Mouse (Mus musculus) lung, embryonic 15.5 days (tissue): ENCODE measurements around the gene Npb. TPM values are rescaled to one million over a fixed set of nuclear protein-coding genes. Genes with fewer than 3 reads are reported as not detected.

Source experiments
- ATAC-seq: fragments of 200-750 bp; cut with Nextera tagmentation; 2 replicates; pipeline ENCODE4 v1.8.0; 2017; ENCODE audit warnings: moderate number of reproducible peaks, borderline replicate concordance; ENCODE audit not compliant: low FRiP score, low TSS enrichment; ENCODE audit errors: extremely low read depth
- H3K27ac ChIP-seq: fragments of 300-500 bp; sonication (generic); 2 replicates; pipeline ENCODE4 v1.5.1; 2015; ENCODE audit warnings: moderate library complexity, mild to moderate bottlenecking, inconsistent platforms
- H3K27me3 ChIP-seq: fragments of 300-500 bp; sonication (generic); 2 replicates; pipeline ENCODE4 v1.6.1; 2015; ENCODE audit warnings: inconsistent platforms
- H3K36me3 ChIP-seq: fragments of 300-500 bp; sonication (generic); 2 replicates; pipeline ENCODE4 v1.6.1; 2015; ENCODE audit warnings: inconsistent platforms
- H3K4me1 ChIP-seq: fragments of 300-500 bp; sonication (generic); 2 replicates; pipeline ENCODE4 v1.6.1; 2015; ENCODE audit warnings: inconsistent platforms
- H3K4me2 ChIP-seq: fragments of 300-500 bp; sonication (generic); 2 replicates; pipeline ENCODE4 v1.6.1; 2015; ENCODE audit warnings: inconsistent platforms, mild to moderate bottlenecking, moderate library complexity
- H3K4me3 ChIP-seq: fragments of 300-500 bp; sonication (generic); 2 replicates; pipeline ENCODE4 v1.5.1; 2015; ENCODE audit warnings: mild to moderate bottlenecking, inconsistent platforms
- H3K9ac ChIP-seq: fragments of 300-500 bp; sonication (generic); 2 replicates; pipeline ENCODE4 v1.6.1; 2015; ENCODE audit warnings: inconsistent platforms
- H3K9me3 ChIP-seq: fragments of 300-500 bp; sonication (generic); 2 replicates; pipeline ENCODE4 v1.6.1; 2016; ENCODE audit warnings: inconsistent platforms
- WGBS: fragments of 180-500 bp; shearing (Covaris S2); methylation state at CpG from one replicate; pipeline ENCODE4 v1.1.7; 2015; 5-methylcytosine and 5-hydroxymethylcytosine counted together
- microRNA-seq: library from miRNA; unstranded; fragments of <30 nt; microRNA quantifications from one replicate; pipeline ENCODE4, GENCODE M21; 2016
- polyA plus RNA-seq: library from polyadenylated mRNA; unstranded; fragments of >200 nt; fragmentation: Nextera tagmentation; extraction: Ambion mirVana; gene quantifications from 2 replicates; pipeline ENCODE4 v1.2.1, GENCODE M21; 2015

Npb gene
- polyA plus RNA-seq, 1 experiment from 2014 or later, result 1.4 TPM

- Histone ChIP-seq H3K4me2 (peak within 1 kb of the TSS; percentile 96), H3K9me3 (no peaks in the 10 kb centered on the region), H3K36me3 (no peaks in the 10 kb centered on the region), H3K27ac (no peak within 1 kb of the TSS), H3K27me3 (peaks cover 24% of the 10 kb centered on the region), H3K4me3 (peak within 1 kb of the TSS; percentile 55), H3K9ac (peak within 1 kb of the TSS; percentile 54), H3K4me1 (peaks cover 24% of the 10 kb centered on the region)
- ATAC-seq, result peak; percentile 100
- WGBS, result under 1% methylated on average over 15 of the region's 15 CpGs
Measured at GRCm38 (mm10) chr11:120643601-120643987, 35.3 kb downstream of the Npb start, which contains the start of gene Pycr1. Gene Pycr1, minus strand, starts transcription at chr11:120643769.

GRCm38 (mm10) chr11:120647047-120647830, 39.0 kb downstream of the Npb start:
- ATAC-seq, result no peak
- WGBS, result 72% methylated on average over 35 of the region's 35 CpGs
- Histone ChIP-seq H3K4me3 (peak overlapping the region; percentile 19; the same call in 1 of the 2 replicates), H3K27me3 (peaks cover 35% of the 10 kb centered on the region), H3K9me3 (no peaks in the 10 kb centered on the region), H3K4me1 (peaks cover 22% of the 10 kb centered on the region), H3K27ac (no peak overlapping the region), H3K9ac (no peak overlapping the region; the same call in 1 of the 2 replicates), H3K36me3 (no peaks in the 10 kb centered on the region), H3K4me2 (peak overlapping the region; percentile 45)

- Histone ChIP-seq H3K27ac (no peak within 1 kb of the TSS), H3K9me3 (no peaks in the 10 kb centered on the region)
Measured at GRCm38 (mm10) chr11:120648001-120648476, 39.8 kb downstream of the Npb start, which contains the start of gene Myadml2. Gene Myadml2, minus strand, starts transcription at chr11:120648158.

GRCm38 (mm10) chr11:120651872-120652271, 43.6 kb downstream of the Npb start:
- WGBS, result 64% methylated on average over 3 of the region's 3 CpGs
- H3K9ac ChIP-seq, result no peak overlapping the region

More at GRCm38 (mm10) chr11:120648001-120648476, 39.8 kb downstream of the Npb start, which contains the start of gene Myadml2:
- WGBS, result 4% methylated on average over 13 of the region's 13 CpGs
- peak within 1 kb of the TSS; percentile 19 for H3K4me3 ChIP-seq
- H3K27me3 ChIP-seq, result peaks cover 29% of the 10 kb centered on the region
- no peak within 1 kb of the TSS; the same call in 1 of the 2 replicates for H3K9ac ChIP-seq
- peak within 1 kb of the TSS; percentile 45 for H3K4me2 ChIP-seq
- H3K36me3 ChIP-seq, result no peaks in the 10 kb centered on the region
- peaks cover 14% of the 10 kb centered on the region for H3K4me1 ChIP-seq
- ATAC-seq, result no peak

GRCm38 (mm10) chr11:120654741-120655140, 46.5 kb downstream of the Npb start:
- no peak for ATAC-seq
- H3K4me2 ChIP-seq, result no peak overlapping the region
- H3K4me1 ChIP-seq, result peaks cover 3% of the 10 kb centered on the region
- no peak overlapping the region for H3K27ac ChIP-seq
- H3K4me3 ChIP-seq, result no peak overlapping the region
- WGBS, result 72% methylated on average over 3 of the region's 3 CpGs
- no peaks in the 10 kb centered on the region for H3K36me3 ChIP-seq
- H3K9me3 ChIP-seq, result no peaks in the 10 kb centered on the region
- H3K27me3 ChIP-seq, result peaks cover 48% of the 10 kb centered on the region
- no peak overlapping the region for H3K9ac ChIP-seq

More at GRCm38 (mm10) chr11:120651872-120652271, 43.6 kb downstream of the Npb start:
- Histone ChIP-seq H3K27me3 (peaks cover 38% of the 10 kb centered on the region), H3K27ac (no peak overlapping the region), H3K36me3 (no peaks in the 10 kb centered on the region), H3K4me3 (no peak overlapping the region), H3K4me2 (no peak overlapping the region), H3K4me1 (peaks cover 6% of the 10 kb centered on the region), H3K9me3 (no peaks in the 10 kb centered on the region)
- no peak for ATAC-seq

- Histone ChIP-seq H3K4me1 (peaks cover 18% of the 10 kb centered on the region), H3K9ac (no peak overlapping the region), H3K36me3 (no peaks in the 10 kb centered on the region), H3K27ac (no peak overlapping the region), H3K4me3 (no peak overlapping the region), H3K27me3 (peaks cover 66% of the 10 kb centered on the region), H3K4me2 (no peak overlapping the region), H3K9me3 (no peaks in the 10 kb centered on the region)
- no peak for ATAC-seq
- WGBS, result 80% methylated on average over 4 of the region's 4 CpGs
Measured at GRCm38 (mm10) chr11:120657301-120657700, 49.0 kb downstream of the Npb start.

Small RNA genes lying within 50 kb of the gene (microRNA-seq; reads per million reads assigned to microRNA genes)
- gene Mir6936, result 1.7 reads per million

Other genes starting within 250 kb of the Npb start
- gene Fscn2, start 246.9 kb upstream of the Npb start, polyA plus RNA-seq, result 0.38 and 0.56 TPM in 2 replicates
- 36.9 and 37.4 TPM in 2 replicates for gene Faap100, start 229.7 kb upstream of the Npb start, polyA plus RNA-seq
- gene Nploc4, start 170.8 kb upstream of the Npb start, polyA plus RNA-seq, result 32.5 and 34.5 TPM in 2 replicates
- gene Tspan10, start 165.8 kb upstream of the Npb start, polyA plus RNA-seq, result not detected in 2 replicates
- gene Pde6g, start 155.0 kb upstream of the Npb start, polyA plus RNA-seq, result 0.25 and 0.31 TPM in 2 replicates
- gene Oxld1, start 150.4 kb upstream of the Npb start, polyA plus RNA-seq, result 12.7 and 13.0 TPM in 2 replicates
- 31.2 and 35.5 TPM in 2 replicates for gene Ccdc137, start 150.4 kb upstream of the Npb start, polyA plus RNA-seq
- 43.8 and 44.6 TPM in 2 replicates for gene Arl16, start 140.9 kb upstream of the Npb start, polyA plus RNA-seq
- gene Mrpl12, start 123.9 kb upstream of the Npb start, polyA plus RNA-seq, result 125 and 133 TPM in 2 replicates
- 67.5 and 70.9 TPM in 2 replicates for gene Slc25a10, start 116.6 kb upstream of the Npb start, polyA plus RNA-seq
- gene Gcgr, start 77.8 kb upstream of the Npb start, polyA plus RNA-seq, result 0.91 and 1.1 TPM in 2 replicates
- 205 and 209 TPM in 2 replicates for gene Mcrip1, start 58.8 kb upstream of the Npb start, polyA plus RNA-seq
- 0.65 and 1.7 TPM in 2 replicates for gene Ppp1r27, start 57.3 kb upstream of the Npb start, polyA plus RNA-seq
- 847 and 883 TPM in 2 replicates for gene P4hb, start 35.2 kb upstream of the Npb start, polyA plus RNA-seq
- gene Arhgdia, start 26.9 kb upstream of the Npb start, polyA plus RNA-seq, result 697 and 699 TPM in 2 replicates
- gene Alyref, start 10.1 kb upstream of the Npb start, polyA plus RNA-seq, result 511 and 543 TPM in 2 replicates
- gene Anapc11, start 10.1 kb upstream of the Npb start, polyA plus RNA-seq, result 215 and 222 TPM in 2 replicates
- gene Pcyt2, start 9.5 kb downstream of the Npb start, polyA plus RNA-seq, result 103 and 126 TPM in 2 replicates
- gene Sirt7, start 16.8 kb downstream of the Npb start, polyA plus RNA-seq, result 32.6 and 34.3 TPM in 2 replicates
- 23.3 and 24.5 TPM in 2 replicates for gene Mafg, start 25.1 kb downstream of the Npb start, polyA plus RNA-seq
- 25.4 and 27.2 TPM in 2 replicates for gene Pycr1, start 35.3 kb downstream of the Npb start, polyA plus RNA-seq
- 0.55 and 1.3 TPM in 2 replicates for gene Myadml2, start 39.7 kb downstream of the Npb start, polyA plus RNA-seq
- gene Notum, start 52.7 kb downstream of the Npb start, polyA plus RNA-seq, result 4.1 and 4.3 TPM in 2 replicates
- 138 and 143 TPM in 2 replicates for gene Aspscr1, start 64.5 kb downstream of the Npb start, polyA plus RNA-seq
- 160 and 167 TPM in 2 replicates for gene Cenpx, start 105.3 kb downstream of the Npb start, polyA plus RNA-seq
- gene Lrrc45, start 105.4 kb downstream of the Npb start, polyA plus RNA-seq, result 57.9 and 59.9 TPM in 2 replicates
- 54.9 and 60.5 TPM in 2 replicates for gene Rac3, start 113.0 kb downstream of the Npb start, polyA plus RNA-seq
- 45.1 and 55.1 TPM in 2 replicates for gene Dcxr, start 118.8 kb downstream of the Npb start, polyA plus RNA-seq
- 102 and 103 TPM in 2 replicates for gene Cbr2, start 123.6 kb downstream of the Npb start, polyA plus RNA-seq
- 3.9 and 4.8 TPM in 2 replicates for gene Hmga1b, start 154.3 kb downstream of the Npb start, polyA plus RNA-seq
- 35.4 and 38.3 TPM in 2 replicates for gene Rfng, start 175.7 kb downstream of the Npb start, polyA plus RNA-seq
- 205 and 213 TPM in 2 replicates for gene Gps1, start 175.8 kb downstream of the Npb start, polyA plus RNA-seq
- gene Dus1l, start 187.9 kb downstream of the Npb start, polyA plus RNA-seq, result 84.3 and 90.4 TPM in 2 replicates
- 49.0 and 53.2 TPM in 2 replicates for gene Fasn, start 216.1 kb downstream of the Npb start, polyA plus RNA-seq